Mouse (Mus musculus) liver, embryonic 12.5 days (tissue): ENCODE data around the gene G0s2. TPM values are rescaled to one million over a fixed set of nuclear protein-coding genes. Genes with fewer than 3 reads are reported as not detected.
A peak's percentile ranks its signal among the peaks of the same experiment; 100 is the strongest.

Source experiments
- ATAC-seq: fragments of 200-750 bp; cut with Nextera tagmentation; 2 replicates; pipeline ENCODE4 v1.8.0; 2017; ENCODE audit warnings: moderate number of reproducible peaks, mild to moderate bottlenecking, moderate library complexity
- H3K27ac ChIP-seq: fragments of 300-500 bp; sonication (generic); 2 replicates; pipeline ENCODE4 v1.5.1; 2016; ENCODE audit warnings: mild to moderate bottlenecking
- H3K27me3 ChIP-seq: fragments of 300-500 bp; sonication (generic); replicated peaks from 2 replicates; pipeline ENCODE4 v1.6.1; 2016; ENCODE audit warnings: mild to moderate bottlenecking, moderate library complexity
- H3K36me3 ChIP-seq: fragments of 300-500 bp; sonication (generic); 2 replicates; pipeline ENCODE4 v1.6.1; 2016; ENCODE audit warnings: mild to moderate bottlenecking, moderate library complexity
- H3K4me1 ChIP-seq: fragments of 300-500 bp; sonication (generic); 2 replicates; pipeline ENCODE4 v1.6.1; 2016
- H3K4me2 ChIP-seq: fragments of 300-500 bp; sonication (generic); 2 replicates; pipeline ENCODE4 v1.6.1; 2016; ENCODE audit warnings: mild to moderate bottlenecking, moderate library complexity
- H3K4me3 ChIP-seq: fragments of 300-500 bp; sonication (generic); 2 replicates; pipeline ENCODE4 v1.5.1; 2016; ENCODE audit warnings: mild to moderate bottlenecking, moderate library complexity
- H3K9ac ChIP-seq: fragments of 300-500 bp; sonication (generic); 2 replicates; pipeline ENCODE4 v1.6.1; 2016; ENCODE audit warnings: mild to moderate bottlenecking, moderate library complexity
- H3K9me3 ChIP-seq: fragments of 300-500 bp; sonication (generic); replicated peaks from 2 replicates; pipeline ENCODE4 v1.6.1; 2016; ENCODE audit warnings: mild to moderate bottlenecking, moderate library complexity
- WGBS: fragments of 180-500 bp; shearing (Covaris S2); methylation state at CpG from one replicate; pipeline ENCODE4 v1.1.7; 2016; ENCODE audit not compliant: insufficient replicate concordance; 5-methylcytosine and 5-hydroxymethylcytosine counted together
- polyA plus RNA-seq: library from polyadenylated mRNA; unstranded; fragments of >200 nt; fragmentation: Nextera tagmentation; extraction: Ambion mirVana; gene quantifications from 2 replicates; pipeline ENCODE4 v1.2.1, GENCODE M21; 2016

G0s2 gene
- polyA plus RNA-seq, 1 experiment from 2014 or later, result 27.0 TPM

GRCm38 (mm10) chr1:193242863-193243262, 30.2 kb downstream of the G0s2 start:
- H3K4me3 ChIP-seq, result no peak overlapping the region
- WGBS, result 40% methylated on average over 4 of the region's 4 CpGs
- no peak for ATAC-seq
- H3K27me3 ChIP-seq, result no peaks in the 10 kb centered on the region
- H3K9ac ChIP-seq, result no peak overlapping the region
- H3K4me2 ChIP-seq, result no peak overlapping the region
- H3K36me3 ChIP-seq, result no peaks in the 10 kb centered on the region
- no peaks in the 10 kb centered on the region for H3K4me1 ChIP-seq
- H3K9me3 ChIP-seq, result no peaks in the 10 kb centered on the region
- H3K27ac ChIP-seq, result no peak overlapping the region

- H3K4me2 ChIP-seq, result no peak overlapping the region
- H3K27me3 ChIP-seq, result no peaks in the 10 kb centered on the region
- H3K4me1 ChIP-seq, result no peaks in the 10 kb centered on the region
- H3K4me3 ChIP-seq, result no peak overlapping the region
- WGBS, result 53% methylated on average over 8 of the region's 8 CpGs
- no peaks in the 10 kb centered on the region for H3K9me3 ChIP-seq
- no peaks in the 10 kb centered on the region for H3K36me3 ChIP-seq
- ATAC-seq, result peak; percentile 37; the same call in 1 of the 2 replicates
- no peak overlapping the region for H3K27ac ChIP-seq
- no peak overlapping the region for H3K9ac ChIP-seq
Observed at GRCm38 (mm10) chr1:193242238-193242637, 30.8 kb downstream of the G0s2 start.

- Histone ChIP-seq H3K4me2 (no peak overlapping the region), H3K36me3 (no peaks in the 10 kb centered on the region), H3K9ac (no peak overlapping the region), H3K27me3 (no peaks in the 10 kb centered on the region), H3K27ac (no peak overlapping the region), H3K4me1 (no peaks in the 10 kb centered on the region), H3K9me3 (no peaks in the 10 kb centered on the region), H3K4me3 (no peak overlapping the region)
- 63% methylated on average over 4 of the region's 4 CpGs for WGBS
- ATAC-seq, result no peak
Observed at GRCm38 (mm10) chr1:193241436-193241835, 31.6 kb downstream of the G0s2 start.

- H3K27me3 ChIP-seq, result no peaks in the 10 kb centered on the region
- H3K4me2 ChIP-seq, result no peak overlapping the region
- no peak for ATAC-seq
- H3K27ac ChIP-seq, result no peak overlapping the region
- WGBS, result 56% methylated on average over 4 of the region's 4 CpGs
- H3K4me1 ChIP-seq, result no peaks in the 10 kb centered on the region
- no peaks in the 10 kb centered on the region for H3K9me3 ChIP-seq
- H3K4me3 ChIP-seq, result no peak overlapping the region
- no peaks in the 10 kb centered on the region for H3K36me3 ChIP-seq
- no peak overlapping the region for H3K9ac ChIP-seq
Observed at GRCm38 (mm10) chr1:193238426-193238825, 34.6 kb downstream of the G0s2 start.

GRCm38 (mm10) chr1:193234930-193235329, 38.1 kb downstream of the G0s2 start:
- Histone ChIP-seq H3K9me3 (no peaks in the 10 kb centered on the region), H3K27me3 (no peaks in the 10 kb centered on the region), H3K9ac (no peak overlapping the region), H3K4me3 (no peak overlapping the region), H3K27ac (no peak overlapping the region), H3K36me3 (no peaks in the 10 kb centered on the region), H3K4me1 (no peaks in the 10 kb centered on the region; the same call in 1 of the 2 replicates), H3K4me2 (no peak overlapping the region)
- 77% methylated on average over 7 of the region's 7 CpGs for WGBS
- ATAC-seq, result no peak

GRCm38 (mm10) chr1:193234130-193234645, 38.8 kb downstream of the G0s2 start:
- no peaks in the 10 kb centered on the region for H3K9me3 ChIP-seq
- no peak overlapping the region for H3K4me3 ChIP-seq
- no peaks in the 10 kb centered on the region; the same call in 1 of the 2 replicates for H3K4me1 ChIP-seq
- H3K4me2 ChIP-seq, result no peak overlapping the region
- ATAC-seq, result no peak
- WGBS, result 68% methylated on average over 2 of the region's 2 CpGs
- H3K27me3 ChIP-seq, result no peaks in the 10 kb centered on the region
- H3K27ac ChIP-seq, result no peak overlapping the region
- no peaks in the 10 kb centered on the region for H3K36me3 ChIP-seq
- no peak overlapping the region for H3K9ac ChIP-seq

- Histone ChIP-seq H3K36me3 (no peaks in the 10 kb centered on the region), H3K27me3 (no peaks in the 10 kb centered on the region), H3K4me2 (no peak overlapping the region), H3K27ac (no peak overlapping the region), H3K4me1 (no peaks in the 10 kb centered on the region; the same call in 1 of the 2 replicates), H3K9me3 (no peaks in the 10 kb centered on the region), H3K9ac (no peak overlapping the region), H3K4me3 (no peak overlapping the region)
- ATAC-seq, result no peak
- 58% methylated on average over 2 of the region's 2 CpGs for WGBS
Observed at GRCm38 (mm10) chr1:193232732-193233131, 40.3 kb downstream of the G0s2 start.

- H3K9ac ChIP-seq, result no peak overlapping the region
- ATAC-seq, result no peak
- H3K4me3 ChIP-seq, result no peak overlapping the region
- H3K4me1 ChIP-seq, result no peaks in the 10 kb centered on the region; the same call in 1 of the 2 replicates
- H3K36me3 ChIP-seq, result no peaks in the 10 kb centered on the region
- H3K9me3 ChIP-seq, result no peaks in the 10 kb centered on the region
- WGBS, result 24% methylated on average over 5 of the region's 5 CpGs
- H3K27me3 ChIP-seq, result no peaks in the 10 kb centered on the region
- H3K4me2 ChIP-seq, result no peak overlapping the region
- H3K27ac ChIP-seq, result no peak overlapping the region
Observed at GRCm38 (mm10) chr1:193230935-193231334, 42.1 kb downstream of the G0s2 start.

GRCm38 (mm10) chr1:193230531-193230930, 42.5 kb downstream of the G0s2 start:
- H3K9ac ChIP-seq, result no peak overlapping the region
- H3K27me3 ChIP-seq, result no peaks in the 10 kb centered on the region
- H3K4me3 ChIP-seq, result no peak overlapping the region
- no peak for ATAC-seq
- H3K9me3 ChIP-seq, result no peaks in the 10 kb centered on the region
- H3K36me3 ChIP-seq, result no peaks in the 10 kb centered on the region
- H3K27ac ChIP-seq, result no peak overlapping the region
- WGBS, result 58% methylated on average over 3 of the region's 3 CpGs
- no peak overlapping the region for H3K4me2 ChIP-seq
- H3K4me1 ChIP-seq, result no peaks in the 10 kb centered on the region; the same call in 1 of the 2 replicates

GRCm38 (mm10) chr1:193229570-193229969, 43.4 kb downstream of the G0s2 start:
- no peaks in the 10 kb centered on the region for H3K27me3 ChIP-seq
- H3K4me3 ChIP-seq, result no peak overlapping the region
- ATAC-seq, result no peak
- H3K4me1 ChIP-seq, result no peaks in the 10 kb centered on the region; the same call in 1 of the 2 replicates
- no peaks in the 10 kb centered on the region for H3K36me3 ChIP-seq
- WGBS, result 83% methylated on average over 5 of the region's 5 CpGs
- H3K9me3 ChIP-seq, result no peaks in the 10 kb centered on the region
- no peak overlapping the region for H3K9ac ChIP-seq
- H3K4me2 ChIP-seq, result no peak overlapping the region
- H3K27ac ChIP-seq, result no peak overlapping the region

GRCm38 (mm10) chr1:193227537-193227936, 45.5 kb downstream of the G0s2 start:
- no peaks in the 10 kb centered on the region; the same call in 1 of the 2 replicates for H3K4me1 ChIP-seq
- no peak for ATAC-seq
- 73% methylated on average over 4 of the region's 4 CpGs for WGBS

GRCm38 (mm10) chr1:193226724-193227522, 46.1 kb downstream of the G0s2 start:
- H3K9ac ChIP-seq, result no peak overlapping the region
- H3K4me2 ChIP-seq, result no peak overlapping the region
- H3K4me3 ChIP-seq, result no peak overlapping the region
- H3K4me1 ChIP-seq, result no peaks in the 10 kb centered on the region; the same call in 1 of the 2 replicates
- H3K27me3 ChIP-seq, result no peaks in the 10 kb centered on the region
- ATAC-seq, result no peak
- WGBS, result 41% methylated on average over 7 of the region's 7 CpGs
- H3K36me3 ChIP-seq, result no peaks in the 10 kb centered on the region
- H3K9me3 ChIP-seq, result no peaks in the 10 kb centered on the region
- no peak overlapping the region for H3K27ac ChIP-seq

More at GRCm38 (mm10) chr1:193227537-193227936, 45.5 kb downstream of the G0s2 start:
- H3K4me2 ChIP-seq, result no peak overlapping the region
- no peaks in the 10 kb centered on the region for H3K27me3 ChIP-seq
- no peaks in the 10 kb centered on the region for H3K36me3 ChIP-seq
- H3K9me3 ChIP-seq, result no peaks in the 10 kb centered on the region
- no peak overlapping the region for H3K4me3 ChIP-seq
- no peak overlapping the region for H3K9ac ChIP-seq
- no peak overlapping the region for H3K27ac ChIP-seq
